Mouse (Mus musculus): Measurements from ENCODE around the gene Map3k11.

The Map3k11 gene

DNA sequence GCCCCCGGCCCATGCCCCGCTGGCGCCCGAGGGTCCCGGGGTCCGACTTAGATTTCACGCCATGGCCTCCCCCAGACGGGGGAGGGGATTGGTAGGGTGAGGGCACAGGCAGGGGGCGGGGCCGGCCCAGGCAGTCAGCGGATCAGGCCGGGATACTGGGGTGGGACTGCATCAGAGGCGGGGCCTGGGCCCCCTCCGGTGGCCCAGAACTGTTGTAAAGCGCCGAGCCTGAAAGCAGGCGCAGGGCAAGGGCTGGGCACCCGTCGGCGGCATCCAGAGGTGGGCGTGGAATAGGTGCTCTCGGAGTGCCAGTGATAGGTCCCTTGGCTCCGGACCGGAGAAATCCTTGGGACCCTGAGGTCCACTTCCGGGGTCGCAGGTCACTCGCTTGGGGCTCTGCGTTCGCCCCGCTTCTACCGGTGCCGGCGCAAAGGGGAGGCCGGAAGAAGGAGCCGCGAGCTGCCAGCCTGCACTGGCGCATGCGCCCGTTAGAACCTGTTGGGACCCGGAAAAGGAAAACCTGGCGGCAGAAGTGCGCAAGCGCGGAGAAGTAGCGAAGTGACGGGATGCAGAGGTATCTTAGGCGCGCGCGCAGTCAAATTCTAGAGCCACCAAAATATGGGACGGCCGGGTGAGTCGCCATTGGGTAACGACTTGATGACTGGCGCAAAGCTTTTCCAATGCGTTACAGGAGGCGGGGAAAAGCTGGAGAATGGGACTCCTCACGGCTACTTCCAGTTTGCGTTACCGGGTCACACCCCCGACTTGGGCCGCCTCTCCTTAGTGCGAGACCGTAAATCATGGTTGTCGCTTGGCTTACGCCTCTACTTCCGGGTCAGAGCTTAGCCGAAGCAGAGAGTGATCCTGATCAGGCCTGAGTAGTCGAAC is at the start of gene Map3k11, which contains the start of gene Pcnx3:
Gene Map3k11, plus strand, starts transcription at position 543 of the 888 bp plus-strand sequence.
Gene Pcnx3, minus strand, starts transcription at position 709 of the 888 bp plus-strand sequence.
- DNase-seq (ENCODE audit: low spot score in 2 of 2), result peak; percentile 87 to 94

DNA sequence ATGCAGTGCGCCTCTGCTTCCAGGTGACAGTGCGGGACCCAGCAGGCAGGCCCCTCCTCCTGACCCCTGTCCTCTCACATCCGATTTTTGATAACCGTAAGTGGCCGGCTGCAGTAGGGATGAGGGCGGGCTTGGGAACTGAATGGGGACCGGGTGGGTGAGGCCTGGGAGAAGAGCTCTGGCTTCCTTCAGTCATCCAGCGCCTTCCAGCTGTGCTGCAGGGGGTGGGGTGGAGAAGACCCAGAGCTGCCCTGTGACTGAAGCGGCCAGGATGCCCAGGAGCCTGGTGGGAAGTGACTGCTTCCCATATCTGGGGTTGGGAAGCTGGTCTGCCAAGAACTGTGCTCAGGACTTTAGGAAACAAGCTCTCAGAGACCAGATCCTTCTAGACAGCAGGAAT is 48.2 kb upstream of the Map3k11 start:
- DNase-seq (ENCODE audit: low spot score in 2 of 2), result no peak

DNA sequence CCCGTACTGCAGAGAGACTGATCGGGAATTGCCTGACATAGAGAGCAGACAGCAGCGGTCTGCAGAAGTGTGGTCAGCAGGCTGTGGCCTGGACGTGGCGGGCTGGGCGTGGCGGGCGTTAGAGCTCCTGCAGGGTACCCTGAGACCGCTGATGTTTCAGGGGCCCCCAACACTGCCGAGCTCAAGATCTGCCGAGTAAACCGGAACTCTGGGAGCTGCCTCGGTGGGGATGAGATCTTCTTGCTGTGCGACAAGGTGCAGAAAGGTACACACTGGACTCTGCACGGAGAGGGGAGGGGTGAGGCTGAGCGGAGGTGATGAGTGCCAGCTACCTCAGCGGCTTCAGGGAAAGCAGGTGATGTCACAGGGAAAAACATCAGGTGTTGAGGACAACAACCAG is 47.5 kb upstream of the Map3k11 start:
- DNase-seq (ENCODE audit: low spot score in 2 of 2), result no peak

DNA sequence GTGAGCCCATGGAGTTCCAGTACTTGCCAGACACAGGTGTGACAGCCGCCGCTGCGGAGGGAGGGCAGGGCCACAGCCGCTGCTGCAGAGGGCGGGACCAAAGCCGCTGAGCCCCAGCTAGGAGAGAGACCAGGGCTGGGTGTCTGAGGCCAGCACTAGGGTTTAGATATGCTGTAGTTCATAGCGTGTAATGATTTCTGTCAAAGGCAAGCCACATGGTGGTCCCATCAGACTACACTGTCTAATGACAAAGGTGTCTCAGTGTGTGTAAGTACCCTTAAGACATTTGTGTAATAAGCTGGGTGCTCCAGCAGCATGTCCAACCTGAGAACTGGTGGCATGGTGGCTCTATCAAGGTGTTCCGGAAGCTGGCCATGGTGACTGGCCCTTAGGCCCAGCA is 46.9 kb upstream of the Map3k11 start:
- DNase-seq (ENCODE audit: low spot score in 2 of 2), result no peak

DNA sequence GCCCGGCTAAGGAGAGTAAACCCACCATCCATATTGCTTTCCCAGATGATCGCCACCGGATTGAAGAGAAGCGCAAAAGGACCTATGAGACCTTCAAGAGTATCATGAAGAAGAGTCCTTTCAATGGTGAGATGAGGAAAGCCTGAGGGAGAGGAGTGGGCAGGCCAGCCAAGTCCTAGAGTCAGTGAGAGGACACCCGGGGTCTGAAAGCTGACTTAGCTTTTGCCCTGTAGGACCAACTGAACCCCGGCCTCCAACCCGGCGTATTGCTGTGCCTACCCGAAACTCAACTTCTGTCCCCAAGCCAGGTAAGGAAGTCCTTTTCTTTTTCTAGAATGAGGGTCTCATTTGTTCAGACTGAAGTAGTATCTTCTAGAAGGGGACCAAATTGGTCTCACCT is 43.3 kb upstream of the Map3k11 start:
- no peak for DNase-seq (ENCODE audit: low spot score in 2 of 2)

DNA sequence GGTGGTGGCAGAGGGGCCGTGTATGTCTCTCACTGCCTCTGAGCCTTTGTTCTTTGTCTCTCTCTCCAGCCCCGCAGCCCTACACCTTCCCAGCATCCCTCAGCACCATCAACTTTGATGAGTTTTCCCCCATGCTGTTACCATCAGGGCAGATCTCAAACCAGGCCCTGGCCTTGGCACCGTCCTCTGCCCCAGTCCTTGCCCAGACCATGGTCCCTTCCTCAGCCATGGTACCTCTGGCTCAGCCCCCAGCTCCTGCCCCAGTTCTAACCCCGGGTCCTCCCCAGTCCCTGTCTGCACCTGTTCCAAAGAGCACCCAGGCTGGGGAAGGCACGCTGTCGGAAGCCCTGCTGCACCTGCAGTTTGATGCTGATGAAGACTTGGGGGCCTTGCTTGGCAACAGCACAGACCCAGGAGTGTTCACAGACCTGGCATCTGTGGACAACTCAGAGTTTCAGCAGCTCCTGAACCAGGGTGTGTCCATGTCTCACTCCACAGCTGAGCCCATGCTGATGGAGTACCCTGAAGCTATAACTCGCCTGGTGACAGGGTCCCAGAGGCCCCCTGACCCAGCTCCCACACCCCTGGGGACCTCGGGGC is 41.7 kb upstream of the Map3k11 start:
- DNase-seq (ENCODE audit: low spot score in 2 of 2), result no peak

DNA sequence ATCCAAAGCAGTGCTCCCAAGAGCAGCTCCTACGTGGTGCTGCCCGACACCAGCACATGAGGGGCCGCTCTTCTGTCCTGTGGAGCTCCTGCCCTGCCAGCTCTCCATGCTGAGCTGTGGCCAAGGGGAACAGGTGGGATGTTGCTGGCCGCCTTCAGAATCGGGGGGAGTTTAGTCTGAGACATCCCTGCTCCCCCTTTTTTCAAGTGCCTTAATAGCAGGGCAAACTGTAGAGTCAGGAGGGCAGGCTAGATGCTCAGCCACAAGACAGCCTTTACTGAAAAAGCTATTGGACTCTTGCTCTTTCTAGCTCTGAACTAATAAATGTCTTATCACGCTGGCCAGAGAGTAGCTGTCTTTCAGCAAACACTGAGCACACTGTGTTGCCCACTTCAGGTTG is 40.8 kb upstream of the Map3k11 start:
- DNase-seq (ENCODE audit: low spot score in 2 of 2), result no peak

DNA sequence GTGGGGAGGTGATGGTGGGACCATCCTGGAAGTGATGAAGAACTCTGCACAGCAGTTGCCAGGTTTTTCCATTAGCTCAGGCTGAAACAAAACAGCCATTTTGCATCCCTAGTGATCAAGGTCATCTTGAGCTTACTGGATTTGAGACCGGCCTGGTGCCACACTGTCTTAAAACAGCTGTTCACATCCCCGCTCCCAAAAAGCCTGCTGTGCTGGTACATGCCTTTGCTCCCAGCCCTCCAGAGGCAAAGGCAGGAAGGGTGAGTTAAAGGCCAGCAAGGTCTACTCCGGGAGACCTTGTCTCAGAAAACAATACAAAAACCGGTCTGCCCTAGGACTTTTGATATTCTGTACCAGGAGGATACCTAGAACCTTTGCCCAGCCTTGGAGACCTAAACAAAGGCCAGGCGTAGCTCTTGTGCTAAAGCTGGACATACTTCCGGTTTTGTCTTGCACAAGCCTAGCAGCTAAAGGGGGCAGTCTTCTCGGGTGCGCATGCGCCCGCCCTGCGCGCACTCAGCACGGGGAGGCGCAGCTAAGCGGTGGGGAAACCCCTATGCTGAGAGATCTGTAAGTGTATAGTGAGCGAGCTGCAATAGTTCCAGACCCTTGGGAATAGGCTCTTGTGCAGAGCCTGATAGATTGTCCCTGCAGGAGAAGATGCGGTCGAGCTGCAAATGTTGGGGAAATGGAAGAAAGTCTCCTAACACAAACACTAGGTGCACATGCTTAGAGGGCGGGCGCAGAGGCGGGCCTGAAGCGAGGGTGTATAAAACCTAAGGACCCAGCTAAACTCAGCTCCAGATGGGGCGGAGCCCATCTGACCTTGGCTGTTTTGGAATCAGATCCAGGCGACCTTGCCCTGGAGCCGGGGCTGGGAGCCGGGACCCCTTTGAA is 39.9 kb upstream of the Map3k11 start:
- DNase-seq (ENCODE audit: low spot score in 2 of 2), result peak in 1 of 2 experiments; percentile 65

DNA sequence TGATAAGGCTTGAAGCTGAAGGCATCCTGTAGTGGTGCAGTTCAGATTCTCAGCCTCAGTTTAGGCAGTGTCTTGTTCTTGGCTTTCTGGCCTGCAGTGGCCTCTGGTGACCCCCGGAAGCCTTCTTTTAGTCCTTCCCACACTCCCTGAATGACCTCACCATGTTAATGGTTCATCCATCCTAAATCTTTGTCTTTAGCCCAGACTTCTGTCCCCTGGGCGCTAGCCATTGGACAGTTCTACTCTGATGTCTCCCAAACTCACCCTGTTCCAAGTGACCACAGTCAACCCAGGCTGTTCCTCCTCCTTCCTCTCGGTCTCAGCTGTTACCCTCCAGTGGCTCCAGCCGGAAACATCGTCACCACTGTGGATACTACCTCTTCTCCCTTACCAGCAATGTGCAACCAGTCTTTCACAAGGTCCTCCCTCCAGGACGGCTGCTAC is 39.2 kb upstream of the Map3k11 start:
- no peak for DNase-seq (ENCODE audit: low spot score in 2 of 2)

DNA sequence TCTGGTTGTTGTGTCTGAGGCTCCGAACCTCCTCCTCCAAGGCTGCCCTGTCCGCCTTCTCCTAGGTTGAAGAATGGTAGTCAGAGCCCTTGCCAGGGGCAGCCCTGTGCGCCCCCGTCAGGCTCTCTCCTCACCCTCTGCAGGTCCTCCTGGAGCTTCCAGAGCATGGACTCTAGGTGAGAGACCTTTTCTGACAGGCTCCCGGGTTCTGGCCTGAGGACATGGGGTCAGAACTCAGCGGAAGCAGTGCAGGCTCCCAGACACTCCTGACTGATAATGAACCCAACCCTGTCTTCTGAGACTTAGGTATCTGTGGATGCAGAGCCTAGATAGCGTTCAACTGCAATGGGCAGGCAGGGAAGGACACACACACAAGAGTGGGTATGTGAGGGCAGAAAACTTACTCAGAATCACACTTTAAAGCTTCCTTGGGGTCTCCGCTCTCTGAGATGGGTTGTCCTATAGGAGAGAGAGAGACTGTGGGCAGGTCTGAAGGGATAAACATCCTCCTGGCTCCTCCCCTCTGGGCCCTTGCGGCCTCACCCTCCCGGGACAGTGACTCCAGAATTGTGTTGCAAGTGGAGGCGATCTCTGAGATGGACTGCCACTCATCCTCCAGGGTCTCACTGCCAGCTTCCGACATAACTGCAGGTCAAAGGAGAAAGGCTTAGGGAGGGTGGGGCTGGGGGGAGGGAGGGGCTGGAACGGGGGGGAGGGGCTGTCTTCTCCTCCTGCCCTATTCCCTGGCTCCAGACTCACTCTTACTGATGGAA is 36.9 kb upstream of the Map3k11 start:
- no peak for DNase-seq (ENCODE audit: low spot score in 2 of 2)

DNA sequence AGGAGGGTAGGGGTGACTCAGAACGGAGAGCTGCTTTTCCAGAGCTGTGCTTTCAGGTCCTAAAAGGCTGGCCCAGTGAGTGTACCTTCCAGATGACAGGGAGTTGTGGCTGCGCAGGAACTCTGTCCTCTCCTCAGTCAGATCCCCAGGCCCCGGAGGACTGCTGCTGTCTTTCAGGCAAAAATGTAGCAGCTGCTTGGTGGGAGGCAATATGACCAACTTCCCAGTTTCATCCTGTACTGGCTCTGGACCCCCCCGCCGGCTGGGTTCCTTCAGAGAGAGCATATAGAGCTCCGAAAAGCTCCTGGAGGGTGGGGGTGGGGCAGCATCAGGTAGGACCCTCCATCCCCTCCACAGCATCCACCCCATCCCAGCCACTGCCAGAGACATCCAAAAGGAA is 36.0 kb upstream of the Map3k11 start:
- DNase-seq (ENCODE audit: low spot score in 2 of 2), result no peak

DNA sequence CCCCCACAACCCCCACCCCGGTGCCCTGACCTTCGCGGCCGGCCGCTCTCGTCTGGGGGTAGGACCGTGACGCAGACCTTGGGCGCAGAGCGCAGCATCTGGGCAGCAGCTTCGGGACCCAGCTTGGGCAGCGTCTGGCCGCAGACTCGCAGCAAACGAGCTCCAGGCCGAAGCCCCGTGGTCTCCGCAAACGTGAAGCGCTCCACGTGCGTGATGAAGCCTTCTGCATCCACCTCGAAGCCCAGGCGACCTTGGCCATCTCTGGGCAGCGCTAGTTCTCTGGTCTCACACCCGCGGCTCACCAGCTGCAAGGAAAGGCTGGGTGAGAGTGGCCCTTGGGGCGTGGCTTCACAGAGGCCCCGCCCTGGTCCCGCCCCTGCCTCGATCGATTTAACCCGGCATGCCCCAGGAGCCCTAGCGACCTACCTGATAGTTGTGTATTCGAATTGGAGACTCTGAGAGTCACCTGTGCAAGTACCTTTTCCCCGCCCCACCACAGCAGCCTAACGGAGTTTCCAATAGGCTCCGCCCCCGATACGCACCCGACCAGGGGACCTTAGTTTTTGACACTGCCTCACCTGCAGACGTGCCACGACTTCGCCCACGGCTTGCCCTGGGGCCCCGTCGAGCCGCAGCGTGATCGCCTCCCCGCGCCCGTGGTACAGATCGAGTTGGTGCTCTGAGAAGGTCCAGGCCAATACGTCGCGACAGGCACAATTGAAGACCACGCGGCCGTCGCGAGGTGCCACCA is 34.4 kb upstream of the Map3k11 start:
- no peak for DNase-seq (ENCODE audit: low spot score in 2 of 2)

DNA sequence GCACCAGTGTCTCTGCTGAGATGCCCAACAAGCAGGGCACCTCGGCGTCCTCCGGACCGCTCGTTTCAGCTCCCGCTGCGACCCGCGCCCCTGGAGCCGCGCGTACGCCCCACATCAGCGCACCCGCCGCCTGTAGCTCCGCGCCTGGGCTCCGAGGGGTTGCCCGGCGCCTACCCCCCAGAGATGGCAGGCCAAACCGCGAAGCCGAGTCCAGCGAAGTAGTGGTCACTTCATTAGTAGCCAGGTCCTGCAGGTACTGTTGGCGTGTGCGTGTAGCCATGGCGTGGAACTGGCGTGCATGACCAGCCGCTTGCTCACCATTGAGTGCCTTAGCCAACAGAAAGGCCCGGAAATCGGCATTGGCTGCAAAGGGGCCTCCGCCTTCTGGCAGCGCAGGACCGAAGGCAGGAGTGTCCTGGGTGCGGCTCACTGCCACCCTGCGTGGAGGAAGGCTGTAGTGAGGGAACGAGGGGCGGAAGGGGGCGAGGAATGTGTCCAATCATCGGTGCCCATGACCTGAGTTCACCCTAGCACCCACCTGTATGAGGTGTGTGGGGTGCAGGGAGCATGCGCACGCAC is 33.7 kb upstream of the Map3k11 start:
- DNase-seq (ENCODE audit: low spot score in 2 of 2), result no peak

DNA sequence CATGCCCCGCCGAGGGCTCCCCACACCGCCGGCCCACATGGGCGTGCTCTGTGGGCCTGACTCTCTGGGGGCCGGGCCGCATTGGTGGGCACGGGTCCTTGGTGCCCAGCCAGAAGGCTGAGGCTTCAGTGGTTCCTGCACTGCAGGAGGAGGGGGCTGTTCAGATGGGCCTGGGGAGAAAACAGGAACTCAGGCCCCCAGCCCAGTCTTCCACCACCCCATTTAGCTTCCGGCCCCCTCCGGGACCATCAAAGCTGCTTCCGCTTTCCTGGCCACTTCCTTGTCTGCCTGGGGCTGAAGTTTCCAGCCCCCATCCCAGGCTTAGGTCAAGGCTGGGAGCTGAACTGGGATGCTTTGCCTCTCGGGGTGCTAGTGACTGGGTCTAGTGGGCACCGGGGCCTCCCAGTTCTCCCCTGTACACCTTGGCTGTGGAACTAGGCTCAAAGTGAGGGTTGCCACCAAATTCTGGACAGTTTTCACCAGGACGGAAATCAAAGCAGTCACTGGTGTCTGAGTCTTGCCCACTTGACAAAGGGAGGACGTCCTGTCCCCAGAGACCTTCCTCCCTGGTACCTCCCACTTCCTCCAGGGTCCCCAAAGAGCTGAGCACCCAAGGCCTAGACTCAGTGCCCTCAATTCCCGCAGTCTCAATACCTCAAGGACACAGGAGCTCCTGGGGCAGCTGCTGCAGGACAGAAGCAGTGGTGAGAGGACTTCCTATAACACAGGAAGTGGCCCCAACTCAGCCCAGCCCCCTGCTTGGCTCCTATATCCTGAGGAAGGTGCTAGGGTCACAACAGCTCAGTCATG is 27.4 kb upstream of the Map3k11 start:
- no peak for DNase-seq (ENCODE audit: low spot score in 2 of 2)

DNA sequence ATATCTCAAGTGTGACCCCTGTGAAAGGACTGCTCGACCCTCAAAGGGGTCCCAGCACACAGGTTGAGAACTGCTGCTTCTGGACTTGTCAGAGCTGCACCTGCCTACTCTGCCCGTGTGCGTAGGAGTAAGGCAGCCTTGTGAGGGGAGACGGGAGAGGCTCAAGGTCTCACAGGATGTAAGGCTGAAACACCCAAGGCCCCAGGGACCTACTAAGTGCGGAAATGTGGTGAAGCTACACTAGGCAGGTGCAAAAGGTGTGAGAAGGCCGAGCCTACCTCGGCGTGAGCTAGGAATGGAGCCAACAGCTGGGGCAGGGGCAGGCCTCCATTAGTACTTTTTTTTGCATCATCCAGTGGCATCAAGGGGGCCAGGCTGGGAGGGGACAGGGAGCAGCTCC is 26.2 kb upstream of the Map3k11 start:
- DNase-seq (ENCODE audit: low spot score in 2 of 2), result no peak

DNA sequence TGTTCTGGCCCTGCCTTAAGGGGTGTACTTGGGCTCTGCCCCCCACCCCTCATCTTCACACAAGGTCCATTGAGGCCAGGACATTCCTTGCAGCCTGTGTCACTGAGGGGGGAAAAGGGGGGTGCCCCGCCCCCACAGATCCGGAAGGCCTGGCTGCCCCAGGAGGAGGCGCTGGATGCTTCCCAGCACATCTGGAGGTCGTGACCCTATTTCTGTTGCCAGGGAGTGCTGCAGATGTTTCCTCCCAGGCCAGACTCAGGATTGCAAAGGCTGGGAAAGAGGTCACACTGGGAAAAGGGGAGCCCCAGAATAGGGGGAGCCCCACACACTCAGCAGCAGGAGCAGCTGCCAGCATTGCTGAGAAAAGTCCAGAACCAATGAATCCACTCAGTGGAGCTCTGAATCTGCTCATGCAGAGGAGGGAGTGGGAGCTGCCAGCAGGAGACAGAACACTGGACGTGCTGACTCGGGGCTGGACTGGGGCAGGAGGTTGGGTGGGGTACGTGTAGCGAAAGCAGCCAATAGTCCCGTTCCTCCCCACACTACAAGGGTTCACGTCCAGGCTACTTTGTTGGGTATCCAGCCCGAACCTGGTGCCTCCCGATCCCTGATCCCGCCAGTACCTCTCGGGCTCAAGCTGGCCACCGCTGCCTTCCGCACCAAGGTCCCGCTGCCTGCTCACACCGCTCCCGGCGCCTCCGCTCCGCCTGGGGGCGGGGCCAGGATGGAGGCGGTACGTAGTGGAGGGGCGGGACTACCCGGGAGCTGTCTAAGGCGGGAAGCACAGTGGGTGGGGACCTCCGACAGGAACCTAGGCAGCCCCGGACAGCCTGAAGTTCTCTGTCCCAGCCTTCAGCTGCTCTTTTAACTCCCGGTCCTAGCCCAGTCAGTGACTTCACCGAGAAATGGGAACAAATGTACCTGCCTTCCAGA is 25.3 kb upstream of the Map3k11 start, which contains the start of gene Sipa1:
Gene Sipa1, minus strand, starts transcription at position 727 of the 933 bp plus-strand sequence.
- peak; percentile 60 to 73 for DNase-seq (ENCODE audit: low spot score in 2 of 2)

DNA sequence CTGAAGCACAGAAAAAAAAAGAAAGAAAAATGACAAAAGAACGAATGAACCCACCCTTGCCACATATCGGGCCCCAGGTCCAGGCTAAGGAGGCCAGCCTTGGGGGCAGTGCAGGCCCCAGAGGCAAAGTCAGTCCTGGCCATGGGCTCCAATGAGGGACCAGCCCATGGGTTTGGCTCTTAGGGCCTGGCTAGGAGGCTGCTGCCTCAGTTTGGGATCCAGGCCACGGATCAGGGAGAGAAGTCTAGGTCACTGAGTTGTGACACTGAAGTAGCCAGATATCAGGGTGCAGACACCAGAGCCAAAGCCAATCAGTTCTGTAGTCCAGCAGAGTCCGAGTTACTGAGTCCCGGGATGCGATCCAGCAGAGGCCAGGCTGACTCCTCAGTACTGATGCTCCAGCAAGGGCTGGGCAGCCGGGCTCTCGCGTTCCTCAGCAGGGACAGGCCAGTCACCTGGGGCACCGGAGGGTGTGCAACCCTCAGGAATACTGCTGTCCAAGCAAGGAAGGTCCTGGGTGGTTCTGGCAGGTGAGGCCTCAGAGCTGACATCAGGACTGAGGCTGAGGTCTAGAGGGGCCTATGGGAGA is 23.8 kb upstream of the Map3k11 start:
- no peak for DNase-seq (ENCODE audit: low spot score in 2 of 2)

DNA sequence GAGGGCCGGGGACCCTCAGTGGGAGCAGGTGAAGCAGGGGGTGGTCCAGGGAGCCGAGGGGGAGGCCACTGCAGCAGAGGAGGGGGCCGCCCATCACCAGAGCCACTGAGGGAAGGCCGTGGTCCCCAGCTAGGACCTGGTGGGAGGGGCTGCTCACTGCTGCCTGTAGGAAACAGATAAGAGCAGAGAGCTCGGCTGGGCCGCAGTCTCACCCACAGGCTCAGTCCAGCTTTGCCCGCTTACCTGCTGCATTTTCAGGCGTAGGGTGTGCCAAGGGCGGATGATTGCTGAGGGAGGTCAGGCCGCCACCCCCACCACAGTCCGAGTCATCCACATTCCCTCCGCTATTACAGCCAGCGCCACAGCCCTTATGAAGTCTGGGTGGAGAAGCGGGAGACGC is 23.1 kb upstream of the Map3k11 start:
- DNase-seq (ENCODE audit: low spot score in 2 of 2), result no peak
